Mouse (Mus musculus): ENCODE data around the gene Vpreb1.
"Not testable (repeated sequence)": the region's sequence is repeated elsewhere in the genome, so short reads cannot be mapped to it uniquely, and the experiment has no call there.

Vpreb1 gene

DNA sequence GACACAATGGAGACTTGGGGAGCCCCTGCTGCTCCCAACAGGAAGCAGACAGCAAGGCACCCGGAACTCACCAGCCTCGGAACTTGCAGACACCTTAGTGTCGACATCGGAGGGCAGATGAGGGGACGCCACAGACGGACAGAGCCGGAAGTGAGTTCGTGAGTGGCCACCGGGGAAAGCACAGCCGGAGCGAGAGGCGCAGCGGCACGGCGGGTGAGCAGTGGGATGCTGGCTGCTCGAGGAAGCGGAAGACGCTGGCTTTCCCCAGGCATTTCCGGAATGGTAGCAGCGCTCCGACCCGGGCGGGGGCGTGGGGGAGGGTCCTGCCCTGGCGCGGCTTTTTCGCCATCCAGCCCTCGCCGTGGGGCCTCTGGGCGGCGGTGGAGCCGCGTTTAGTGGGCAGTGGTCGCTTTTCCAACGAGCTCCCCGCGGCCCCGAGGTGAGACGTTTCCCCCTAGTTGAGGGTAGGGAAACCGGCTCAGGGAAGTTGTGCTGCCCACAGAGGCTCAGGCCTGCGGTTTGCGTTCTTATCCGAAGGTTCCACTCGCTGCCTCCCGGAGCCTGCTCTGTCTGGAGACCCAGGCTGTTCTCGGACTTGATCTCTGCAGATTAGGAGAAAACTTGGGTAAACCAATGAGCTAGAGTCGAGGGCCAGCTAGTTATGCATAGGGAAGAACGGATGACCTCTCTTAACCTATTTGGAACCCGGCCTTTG lies at the start of gene Vpreb1, which contains the start of gene Top3b:
Gene Vpreb1 (minus strand): TSS at position 227 of the 715 bp plus-strand sequence.
Gene Top3b (plus strand): TSS at position 120 of the 715 bp plus-strand sequence.
- peak; percentile 84 to 86 for DNase-seq (ENCODE audit: low spot score in 2 of 2)

DNA sequence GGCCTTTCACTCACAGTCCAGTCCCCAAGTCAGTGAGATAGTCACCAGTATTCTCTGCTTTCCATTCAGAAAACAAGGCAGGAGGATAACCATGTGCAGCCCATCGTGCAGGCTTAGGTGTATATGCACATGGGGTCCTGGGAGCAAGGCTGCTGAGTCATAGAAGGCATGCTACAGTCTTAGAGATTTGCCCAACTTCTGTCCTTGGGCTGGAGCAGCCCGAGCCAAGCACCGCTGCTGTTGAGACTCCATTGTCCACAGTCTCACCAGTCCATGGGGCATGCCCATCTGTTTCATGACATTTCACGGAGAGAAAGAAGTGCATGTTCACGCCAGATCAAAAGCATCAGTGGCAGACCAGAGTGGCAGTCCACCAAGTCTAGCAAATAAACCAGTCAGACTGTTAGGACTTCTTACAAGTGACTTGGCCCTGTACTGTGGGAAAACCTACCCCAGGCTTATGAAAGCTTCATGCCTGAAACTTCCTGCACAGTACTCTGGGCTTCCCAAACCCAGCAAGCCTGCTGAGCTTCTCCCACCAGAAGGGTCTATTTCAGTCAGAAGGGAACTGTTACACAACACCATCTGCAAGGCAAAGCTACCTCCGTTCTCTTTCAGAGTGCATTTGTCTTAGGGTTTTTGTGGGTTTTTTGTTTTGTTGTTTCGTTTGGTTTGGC lies 47.9 kb upstream of the Vpreb1 start:
- DNase-seq (ENCODE audit: low spot score in 2 of 2), result no peak

DNA sequence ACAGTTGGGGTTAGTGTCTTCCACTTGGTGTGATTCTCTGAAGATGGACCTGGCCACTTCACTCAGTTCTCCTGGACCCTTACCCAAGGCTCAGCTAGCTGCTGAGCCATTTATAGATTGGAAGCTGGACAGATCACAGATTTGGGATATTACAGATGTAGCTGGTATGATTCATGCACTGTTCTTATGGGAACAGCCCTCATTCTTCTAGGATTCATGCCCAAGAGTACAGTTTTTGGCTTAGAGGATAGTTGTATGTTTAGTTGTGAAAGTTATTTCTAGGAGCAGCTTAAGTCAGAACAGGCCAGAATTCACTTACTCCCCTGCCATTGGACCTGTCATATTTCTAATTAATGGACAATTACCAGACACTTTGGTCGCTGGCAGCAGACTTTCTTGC lies 42.8 kb upstream of the Vpreb1 start:
- DNase-seq (ENCODE audit: low spot score in 2 of 2), result no peak

DNA sequence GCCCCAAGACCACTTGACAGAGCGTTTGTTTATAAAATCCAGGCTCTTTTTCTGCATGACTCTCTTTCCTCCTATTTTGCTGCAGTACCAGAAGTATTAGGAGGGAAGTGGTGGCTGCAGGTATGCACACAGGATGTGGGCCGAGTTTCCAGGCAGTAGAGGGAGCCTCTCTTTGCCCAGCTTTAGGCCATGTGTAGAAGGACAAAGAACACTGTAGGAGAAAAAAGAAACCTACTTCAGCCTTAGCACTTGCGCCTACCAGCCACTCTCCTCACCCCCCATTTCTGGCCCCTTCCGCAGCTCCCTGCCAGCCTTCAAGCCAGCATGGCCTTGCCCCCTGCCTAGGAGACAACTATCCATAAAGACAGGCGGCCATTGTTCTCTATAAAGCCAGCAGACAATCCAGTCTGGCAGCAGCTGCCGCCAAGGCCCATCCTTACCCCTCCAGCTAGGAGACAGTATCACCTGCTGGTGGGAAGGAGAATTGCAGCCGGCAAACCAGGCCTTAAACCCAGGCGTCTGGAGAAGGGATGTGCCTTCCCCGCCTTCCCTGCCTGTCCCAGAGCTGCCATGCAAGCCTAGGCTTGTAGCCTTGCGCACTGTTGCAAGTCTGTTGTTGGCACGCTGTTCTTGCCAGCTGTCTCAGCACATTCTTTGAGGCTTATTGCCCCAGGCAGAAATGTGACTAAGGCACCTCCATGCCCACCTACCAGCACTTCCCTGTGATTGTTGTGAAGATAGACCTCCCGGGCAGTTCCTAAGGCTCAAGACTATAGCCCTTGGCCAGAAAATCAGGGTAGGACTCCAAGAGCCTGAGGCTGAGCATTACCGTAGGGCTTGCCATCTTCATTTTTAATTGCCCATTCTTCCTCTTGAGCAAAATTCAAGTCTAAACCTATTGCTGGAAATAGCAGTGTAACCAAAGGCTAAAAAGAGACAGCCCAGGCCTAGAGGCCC lies 41.3 kb upstream of the Vpreb1 start:
- peak; percentile 58 to 62 for DNase-seq (ENCODE audit: low spot score in 2 of 2)

DNA sequence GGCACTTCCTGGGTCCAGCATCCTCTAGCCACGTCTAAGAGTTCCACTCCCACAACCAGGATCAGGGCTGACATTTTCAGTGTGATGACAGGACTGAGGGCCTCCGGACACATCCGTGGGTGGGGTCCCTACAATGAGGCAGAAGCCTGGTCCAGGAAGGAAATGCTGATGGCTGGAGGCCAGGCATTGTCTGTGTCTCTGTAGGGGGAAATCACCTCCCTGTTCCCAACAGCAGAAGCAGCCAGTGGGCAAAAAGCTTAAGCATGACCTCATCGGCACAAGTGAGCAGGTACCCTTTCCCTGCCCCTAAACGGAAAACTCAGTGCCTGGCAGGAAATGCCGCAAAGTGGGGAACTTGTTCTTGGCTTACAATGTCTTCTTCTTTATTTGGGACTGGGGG lies 37.2 kb upstream of the Vpreb1 start:
- peak; percentile 6 to 11 for DNase-seq (ENCODE audit: low spot score in 2 of 2)

DNA sequence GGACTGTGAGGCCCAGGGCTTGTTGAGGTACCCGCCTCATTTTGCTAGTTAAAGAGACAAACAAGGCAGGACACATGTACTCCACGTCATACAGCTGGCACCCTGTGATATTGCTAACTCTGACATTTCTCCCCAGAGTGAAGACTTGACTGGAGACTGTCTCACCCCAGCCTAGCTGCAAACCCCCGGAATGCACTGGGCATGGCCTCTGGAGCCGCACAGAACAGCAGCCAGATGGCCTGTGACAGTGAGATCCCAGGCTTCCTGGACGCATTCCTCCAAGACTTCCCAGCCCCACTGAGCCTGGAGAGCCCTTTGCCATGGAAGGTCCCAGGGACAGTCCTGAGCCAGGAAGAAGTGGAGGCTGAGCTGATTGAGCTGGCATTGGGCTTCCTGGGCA lies 32.5 kb upstream of the Vpreb1 start:
- DNase-seq (ENCODE audit: low spot score in 2 of 2), result no peak

DNA sequence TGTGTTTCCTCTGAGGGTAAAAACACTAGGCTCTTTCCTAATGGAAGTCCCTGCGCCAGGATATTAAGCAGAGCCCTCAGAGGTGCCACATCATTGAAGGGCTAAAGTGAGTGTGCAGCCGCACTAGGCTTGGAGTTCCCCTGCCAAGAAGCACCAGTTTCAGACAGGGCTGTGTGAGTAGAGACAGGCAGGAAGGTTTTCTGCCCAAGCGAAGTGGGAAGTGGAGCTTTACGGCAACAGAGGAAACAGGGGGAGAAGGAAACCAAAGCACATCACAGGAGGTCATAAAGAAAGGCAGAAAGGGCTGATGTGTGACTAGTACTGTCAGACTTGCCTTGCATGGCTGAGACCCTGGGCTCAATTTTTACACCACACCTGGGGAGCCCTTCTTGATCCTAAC lies 31.7 kb upstream of the Vpreb1 start:
- DNase-seq (ENCODE audit: low spot score in 2 of 2), result no peak

DNA sequence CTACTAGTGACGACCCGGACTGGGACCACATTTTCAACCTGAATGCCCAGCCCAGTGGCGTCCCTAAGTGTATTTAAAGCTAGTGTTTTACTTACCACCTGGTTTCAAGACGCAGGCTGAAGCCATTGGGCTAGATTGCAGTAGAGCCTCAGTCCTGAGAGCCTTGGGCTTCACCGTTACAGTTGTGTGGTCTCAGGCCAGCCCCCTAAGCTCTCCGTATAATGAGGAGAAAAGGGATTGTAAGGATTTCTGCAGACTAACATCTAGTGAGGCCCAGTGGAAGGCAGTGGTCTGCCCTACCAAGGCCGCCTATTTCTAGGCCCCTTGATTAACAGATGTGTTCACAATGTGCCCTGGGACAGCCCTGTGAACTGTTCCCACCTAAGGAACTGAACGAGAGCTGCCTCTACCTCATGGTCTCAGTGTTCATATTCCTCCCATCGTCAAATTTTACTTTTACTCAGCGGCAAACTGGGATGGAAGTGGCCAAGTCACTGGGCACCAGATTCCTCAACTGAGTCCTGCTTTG lies 26.5 kb upstream of the Vpreb1 start:
- no peak for DNase-seq (ENCODE audit: low spot score in 2 of 2)

DNA sequence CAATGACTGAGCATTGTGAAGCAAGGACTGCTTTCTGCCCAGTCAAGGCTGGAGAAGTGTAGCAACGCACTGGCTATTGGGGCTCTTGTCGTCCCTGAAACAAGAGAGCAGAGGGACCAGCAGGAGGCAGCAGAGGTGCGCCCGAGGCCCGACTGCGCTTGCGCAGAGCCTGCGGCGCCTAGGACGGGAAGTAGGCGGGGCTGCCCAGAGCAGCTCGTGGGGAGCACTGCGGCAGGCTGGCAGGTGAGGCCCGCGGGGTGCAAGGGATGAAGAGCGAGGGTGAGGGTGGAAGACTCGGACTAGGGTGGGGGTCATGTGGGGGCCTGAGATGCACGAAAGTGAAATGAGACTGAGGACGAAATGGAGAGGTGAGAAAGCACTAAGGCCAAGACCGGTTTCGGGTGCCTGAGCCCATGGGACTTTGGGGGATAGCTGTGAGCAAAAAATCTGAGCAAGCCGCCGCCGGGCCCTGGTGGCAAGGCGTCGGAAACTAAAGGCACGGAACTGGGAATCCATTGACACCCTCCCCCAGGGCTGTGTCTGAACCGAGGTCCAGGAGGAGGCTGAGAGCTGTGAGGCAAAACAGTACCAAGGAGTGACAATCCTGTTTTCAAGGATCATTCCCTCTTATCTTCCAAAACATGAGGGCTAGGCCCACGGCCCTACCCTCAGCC lies 25.9 kb upstream of the Vpreb1 start, which contains the start of gene Ppm1f:
Gene Ppm1f (plus strand): TSS at position 88 of the 674 bp plus-strand sequence.
- DNase-seq (ENCODE audit: low spot score in 2 of 2), result peak; percentile 93 to 94

DNA sequence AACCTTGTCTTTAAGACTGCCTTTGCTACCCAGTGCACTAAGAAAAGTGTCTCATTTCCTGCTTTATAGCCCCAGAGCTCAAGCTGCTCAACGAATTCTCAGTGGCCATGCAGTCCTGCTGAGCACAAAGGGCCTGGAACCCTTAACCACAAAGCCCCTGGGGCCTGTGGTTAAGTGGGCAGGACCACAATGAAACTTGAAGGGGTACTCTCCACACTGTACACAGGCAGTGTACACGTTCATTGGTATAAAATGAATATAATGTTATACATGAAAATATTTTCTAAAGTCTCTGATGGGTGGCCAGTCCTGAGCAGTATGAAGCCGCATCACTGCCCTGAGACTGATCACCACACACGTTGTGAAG lies 25.4 kb upstream of the Vpreb1 start:
- peak; percentile 64 to 66 for DNase-seq (ENCODE audit: low spot score in 2 of 2)

DNA sequence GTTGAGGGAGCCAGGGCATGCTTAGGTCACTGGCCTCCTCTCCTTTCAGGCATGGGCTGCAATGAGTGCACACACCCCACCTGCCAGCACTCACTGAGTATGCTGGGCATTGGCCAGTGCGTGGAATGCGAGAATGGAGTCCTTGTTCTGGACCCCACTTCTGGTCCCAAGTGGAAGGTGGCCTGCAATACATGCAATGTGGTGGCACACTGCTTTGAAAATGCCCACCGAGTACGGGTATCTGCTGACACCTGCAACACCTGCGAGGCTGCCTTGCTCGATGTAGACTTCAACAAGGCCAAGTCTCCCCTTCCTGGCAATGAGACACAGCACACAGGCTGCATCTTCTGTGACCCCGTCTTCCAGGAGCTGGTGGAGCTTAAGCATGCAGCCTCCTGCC lies 21.7 kb upstream of the Vpreb1 start:
- no peak for DNase-seq (ENCODE audit: low spot score in 2 of 2)

DNA sequence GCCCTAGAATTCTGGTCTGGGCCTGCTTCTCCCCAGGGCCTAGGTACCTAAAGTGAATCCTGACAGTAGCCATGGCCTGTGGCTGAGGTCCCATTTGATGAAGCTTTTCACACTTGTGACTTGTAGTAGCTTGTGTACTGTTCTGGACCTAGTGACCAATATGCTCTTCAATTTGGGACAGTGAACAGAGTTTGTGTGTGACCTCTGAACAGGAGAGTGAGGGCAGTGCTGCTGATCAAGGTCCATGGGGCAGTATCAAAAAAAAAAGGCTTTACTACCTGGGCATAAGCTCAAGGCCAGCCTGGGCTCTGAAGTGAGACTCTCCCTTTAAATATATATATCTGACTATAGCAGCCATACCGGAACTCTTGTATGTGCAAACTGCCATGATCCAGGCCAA lies 17.7 kb upstream of the Vpreb1 start:
- no peak for DNase-seq (ENCODE audit: low spot score in 2 of 2)

DNA sequence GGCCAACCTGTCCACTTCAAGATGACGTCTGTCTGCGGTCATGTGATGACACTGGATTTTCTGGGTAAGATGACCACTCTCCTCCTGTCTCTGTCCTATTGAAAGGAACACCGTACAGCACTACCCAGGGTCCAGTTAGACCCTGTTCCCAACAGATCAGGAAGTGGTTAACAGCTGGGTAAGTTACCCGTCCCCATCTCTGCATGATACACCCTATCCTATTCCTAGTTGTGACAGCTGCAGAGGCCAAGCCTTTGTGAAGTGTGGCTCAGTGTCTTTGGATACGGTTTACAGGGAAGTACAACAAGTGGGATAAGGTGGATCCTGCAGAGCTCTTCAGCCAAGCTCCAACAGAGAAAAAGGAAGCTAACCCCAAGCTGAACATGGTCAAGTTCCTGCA lies 8.4 kb upstream of the Vpreb1 start:
- DNase-seq (ENCODE audit: low spot score in 2 of 2), result no peak

DNA sequence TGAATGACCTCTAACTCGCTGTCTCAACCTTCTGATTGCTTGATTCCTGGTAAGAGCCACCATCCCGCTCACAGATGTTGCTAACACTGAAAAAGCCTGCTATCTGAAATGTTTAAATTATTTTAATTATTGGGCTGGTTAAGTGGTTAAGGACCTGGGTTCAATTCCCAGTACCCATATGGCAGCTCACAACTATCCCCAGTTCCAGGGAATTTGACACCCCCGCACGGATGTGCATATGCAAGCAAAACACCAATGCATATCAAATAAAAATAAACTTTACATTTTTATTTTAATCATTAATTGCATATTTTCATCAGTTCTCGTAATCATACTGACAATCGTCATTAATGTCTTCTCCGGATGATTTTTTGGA lies 414 bp downstream of the Vpreb1 start:
- no peak for DNase-seq (ENCODE audit: low spot score in 2 of 2)

DNA sequence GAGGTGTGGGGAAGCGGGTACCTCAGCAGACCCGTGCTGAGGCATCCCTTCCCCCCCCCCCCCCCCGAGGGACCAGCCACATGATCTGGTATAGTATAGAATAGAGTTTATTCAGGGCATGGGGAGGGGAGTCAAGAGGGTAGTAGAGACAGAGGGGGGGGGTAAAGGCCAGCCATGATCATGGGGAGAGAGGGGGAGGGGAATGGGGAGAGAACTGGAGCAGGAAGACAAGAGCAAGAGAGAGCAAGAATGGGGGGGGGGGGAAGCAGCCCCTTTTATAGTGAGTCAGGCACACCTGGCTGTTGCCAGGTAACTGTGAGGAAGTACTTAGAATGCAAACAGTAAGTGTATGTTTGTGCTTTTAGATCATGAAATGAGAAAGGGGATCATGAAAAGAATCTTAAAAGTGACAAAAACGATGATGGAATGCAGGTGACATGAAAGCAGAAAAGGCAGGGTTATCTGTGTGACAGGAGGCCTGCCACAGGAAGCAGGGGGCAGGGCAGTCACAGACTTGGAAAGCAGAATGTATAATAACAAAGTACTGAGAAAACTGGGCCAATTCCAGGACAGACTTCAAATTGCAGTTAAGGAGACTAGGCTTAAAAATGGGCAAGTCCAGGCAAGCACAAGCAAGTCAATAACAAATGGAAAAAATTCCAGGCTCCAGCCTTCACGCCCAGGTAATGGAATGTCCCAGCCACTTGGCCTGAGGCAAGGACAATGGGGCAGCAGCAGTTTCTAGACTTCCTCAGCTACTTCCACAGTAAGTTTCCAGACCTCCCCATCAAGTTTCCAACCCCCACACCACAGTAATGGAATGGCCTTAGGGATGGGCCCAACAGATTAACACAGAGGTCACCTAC lies 4.7 kb downstream of the Vpreb1 start:
- DNase-seq (ENCODE audit: low spot score in 2 of 2), result no peak

DNA sequence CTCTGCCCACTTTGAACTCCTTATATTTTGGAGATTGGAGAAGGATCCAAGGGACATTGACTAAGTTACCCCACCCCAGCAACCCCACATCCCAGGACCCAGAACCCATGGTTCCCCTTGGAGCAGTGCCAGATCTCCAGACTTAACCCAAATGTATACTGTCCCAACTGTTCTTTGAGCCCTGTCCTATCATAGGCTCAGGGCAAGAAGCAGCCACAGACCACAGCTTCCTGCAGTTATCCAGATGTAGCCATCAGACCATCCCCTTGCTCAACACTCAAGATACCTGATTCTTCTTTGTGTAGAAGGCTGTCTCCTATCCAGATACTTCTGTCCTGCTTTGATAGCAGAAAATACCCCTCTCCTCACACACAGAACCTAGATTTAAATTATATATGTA lies 5.4 kb downstream of the Vpreb1 start:
- DNase-seq (ENCODE audit: low spot score in 2 of 2), result peak in 1 of 2 experiments; percentile 12

DNA sequence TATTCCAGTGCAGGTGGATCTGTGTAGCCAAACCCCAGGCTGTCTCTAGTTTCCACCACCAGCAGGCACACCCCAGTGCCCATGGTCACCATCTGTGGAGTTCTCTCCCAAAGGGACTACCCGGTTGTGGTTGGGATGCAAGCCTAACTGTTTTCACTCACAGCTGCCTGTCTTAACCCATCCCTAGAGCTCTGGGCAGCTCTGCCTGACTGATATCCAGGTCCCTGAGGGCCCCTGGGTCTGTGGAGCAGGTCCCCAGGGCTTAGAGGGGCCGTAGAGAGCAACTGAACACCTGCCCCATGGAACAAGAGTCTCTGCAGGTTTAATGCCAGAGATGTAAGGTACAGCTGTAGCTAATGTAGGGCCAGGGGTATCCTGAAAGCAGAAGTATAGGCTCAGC lies 6.7 kb downstream of the Vpreb1 start, which contains the start of gene Igll1:
Gene Igll1 (minus strand): TSS at position 8 of the 400 bp plus-strand sequence.
- DNase-seq (ENCODE audit: low spot score in 2 of 2), result peak in 1 of 2 experiments; percentile 4

DNA sequence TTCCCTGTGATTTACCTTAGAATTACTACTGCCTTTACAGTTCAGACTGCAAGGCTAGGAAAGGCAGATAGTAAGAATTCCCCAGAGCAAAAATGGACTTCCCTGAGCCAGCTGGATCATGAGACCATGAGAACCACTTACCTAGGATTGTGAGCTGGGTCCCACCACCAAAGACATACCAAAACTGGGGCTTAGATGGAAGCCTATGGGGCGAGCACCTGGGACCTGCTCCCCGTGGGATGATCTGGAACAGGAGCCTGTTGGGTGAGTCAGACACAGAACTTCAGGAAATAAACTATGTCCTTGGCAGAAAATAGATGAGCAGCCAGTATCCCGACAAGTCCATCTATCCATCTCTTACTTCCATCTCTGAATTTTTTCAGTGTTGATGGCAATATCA lies 8.4 kb downstream of the Vpreb1 start:
- no peak for DNase-seq (ENCODE audit: low spot score in 2 of 2)

DNA sequence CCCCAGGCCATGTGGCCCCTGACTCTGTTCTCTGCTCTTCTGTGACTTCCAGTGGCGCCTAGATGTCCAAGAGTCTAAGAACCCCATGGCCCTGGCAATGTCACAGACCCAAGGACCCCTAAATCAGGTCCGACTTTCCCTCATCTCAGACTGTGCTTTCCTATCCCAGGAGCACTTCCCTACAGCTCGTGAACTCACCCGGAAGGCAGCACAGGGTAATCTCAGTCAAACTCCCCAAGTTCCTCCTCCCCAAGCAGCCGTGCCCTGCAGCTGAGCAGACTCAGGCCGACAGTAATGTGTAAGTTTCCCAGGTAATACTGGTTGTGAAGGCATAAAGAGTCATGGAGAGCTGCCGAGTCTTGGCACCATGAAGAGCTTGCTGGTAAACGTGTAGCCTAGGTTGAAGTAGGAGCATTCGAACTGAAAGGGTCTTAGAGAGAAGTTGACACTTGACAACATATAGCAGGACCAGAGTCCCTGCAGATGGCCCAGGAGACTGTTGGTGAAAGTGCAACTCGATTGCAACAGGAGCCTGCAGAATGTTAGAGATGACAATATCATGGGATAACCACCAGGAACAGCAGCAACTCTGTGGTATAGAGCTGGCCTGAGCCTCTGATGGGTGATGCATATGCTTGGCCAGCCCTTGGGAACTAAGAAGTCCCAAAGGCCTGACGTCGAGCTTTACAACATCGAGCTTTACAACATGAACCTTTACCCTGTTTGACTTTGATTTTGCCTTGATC lies 13.7 kb downstream of the Vpreb1 start:
- no peak for DNase-seq (ENCODE audit: low spot score in 2 of 2)

DNA sequence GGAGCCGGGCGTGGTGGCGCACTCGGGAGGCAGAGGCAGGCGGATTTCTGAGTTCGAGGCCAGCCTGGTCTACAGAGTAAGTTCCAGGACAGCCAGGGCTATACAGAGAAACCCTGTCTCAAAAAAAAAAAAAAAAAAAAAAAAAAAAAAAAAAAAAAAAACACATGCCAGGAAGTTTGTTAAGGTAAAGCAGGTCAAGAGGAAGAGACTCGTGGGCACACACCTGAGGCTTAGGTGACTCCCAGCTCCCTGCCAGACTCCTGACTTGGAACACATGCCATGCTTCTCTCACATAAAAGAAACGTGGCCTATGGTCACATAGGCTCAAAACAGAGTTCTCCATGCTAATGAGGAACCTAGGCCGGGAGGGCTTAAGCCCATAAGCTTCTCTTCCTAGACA lies 14.6 kb downstream of the Vpreb1 start:
- DNase-seq (ENCODE audit: low spot score in 2 of 2), result not testable (repeated sequence)

All from spleen, postnatal 36 days (tissue).